Mouse (Mus musculus): ENCODE data around the gene Smg7. TPM values are rescaled to one million over a fixed set of nuclear protein-coding genes. Genes with fewer than 3 reads are reported as not detected.

The Smg7 gene
- total RNA-seq, 2 experiments from 2014 or later: 40.4 to 123 TPM

GRCm38 (mm10) chr1:152810533-152811439 is 91.7 kb downstream of the Smg7 start:
- ATAC-seq (replicated peaks; ENCODE audit: low FRiP score, low TSS enrichment, poor library complexity, severe bottlenecking): no peak

- no peak for ATAC-seq (replicated peaks; ENCODE audit: low FRiP score, low TSS enrichment, poor library complexity, severe bottlenecking)
Measured at GRCm38 (mm10) chr1:152809541-152810252, 92.7 kb downstream of the Smg7 start.

- no peak for ATAC-seq (replicated peaks; ENCODE audit: low FRiP score, low TSS enrichment, poor library complexity, severe bottlenecking)
Measured at GRCm38 (mm10) chr1:152808392-152808680, 94.1 kb downstream of the Smg7 start.

GRCm38 (mm10) chr1:152807619-152808391 is 94.6 kb downstream of the Smg7 start:
- peak; percentile 49 for ATAC-seq (replicated peaks; ENCODE audit: low FRiP score, low TSS enrichment, poor library complexity, severe bottlenecking)

- ATAC-seq (replicated peaks; ENCODE audit: low FRiP score, low TSS enrichment, poor library complexity, severe bottlenecking): 0 out of 2 replicates have a peak, but pooled peaks have one; percentile 16
Measured at GRCm38 (mm10) chr1:152804907-152805306, 97.5 kb downstream of the Smg7 start.

- no peak for ATAC-seq (replicated peaks; ENCODE audit: low FRiP score, low TSS enrichment, poor library complexity, severe bottlenecking)
Measured at GRCm38 (mm10) chr1:152800633-152801176, 101.7 kb downstream of the Smg7 start.

GRCm38 (mm10) chr1:152799897-152800296 is 102.5 kb downstream of the Smg7 start, which contains the start of gene Ncf2:
TSS of gene Ncf2 (plus strand) at chr1:152800194.
- no peak for ATAC-seq (replicated peaks; ENCODE audit: low FRiP score, low TSS enrichment, poor library complexity, severe bottlenecking)

- ATAC-seq (replicated peaks; ENCODE audit: low FRiP score, low TSS enrichment, poor library complexity, severe bottlenecking): 0 out of 2 replicates have a peak, but pooled peaks have one; percentile 28
Measured at GRCm38 (mm10) chr1:152798125-152798524, 104.3 kb downstream of the Smg7 start.

- ATAC-seq (replicated peaks; ENCODE audit: low FRiP score, low TSS enrichment, poor library complexity, severe bottlenecking): no peak
Measured at GRCm38 (mm10) chr1:152796683-152797263, 105.7 kb downstream of the Smg7 start.

GRCm38 (mm10) chr1:152795688-152796255 is 106.7 kb downstream of the Smg7 start:
- ATAC-seq (replicated peaks; ENCODE audit: low FRiP score, low TSS enrichment, poor library complexity, severe bottlenecking): peak; percentile 69

- no peak for ATAC-seq (replicated peaks; ENCODE audit: low FRiP score, low TSS enrichment, poor library complexity, severe bottlenecking)
Measured at GRCm38 (mm10) chr1:152793495-152794130, 108.8 kb downstream of the Smg7 start.

GRCm38 (mm10) chr1:152792736-152793494 is 109.5 kb downstream of the Smg7 start:
- ATAC-seq (replicated peaks; ENCODE audit: low FRiP score, low TSS enrichment, poor library complexity, severe bottlenecking): no peak

GRCm38 (mm10) chr1:152791269-152791668 is 111.2 kb downstream of the Smg7 start:
- ATAC-seq (replicated peaks; ENCODE audit: low FRiP score, low TSS enrichment, poor library complexity, severe bottlenecking): no peak

- no peak for ATAC-seq (replicated peaks; ENCODE audit: low FRiP score, low TSS enrichment, poor library complexity, severe bottlenecking)
Measured at GRCm38 (mm10) chr1:152790821-152791220, 111.6 kb downstream of the Smg7 start.

- ATAC-seq (replicated peaks; ENCODE audit: low FRiP score, low TSS enrichment, poor library complexity, severe bottlenecking): peak; percentile 94
Measured at GRCm38 (mm10) chr1:152790254-152790653, 112.2 kb downstream of the Smg7 start.

GRCm38 (mm10) chr1:152788121-152788660 is 114.3 kb downstream of the Smg7 start:
- ATAC-seq (replicated peaks; ENCODE audit: low FRiP score, low TSS enrichment, poor library complexity, severe bottlenecking): no peak
